Mouse (Mus musculus): ENCODE measurements around the gene Camkk1.

GRCm38 (mm10) chr11:72996346-72996745 is 22.5 kb upstream of the Camkk1 start:
- no peak for TF ChIP-seq EP300 (IDR thresholded peaks at IDR 0.05)
- TF ChIP-seq CTCF (IDR thresholded peaks at IDR 0.05), result no peak
